Comparison of ENCODE assay signal across 11 mouse cellular contexts in the genomic region with DNA sequence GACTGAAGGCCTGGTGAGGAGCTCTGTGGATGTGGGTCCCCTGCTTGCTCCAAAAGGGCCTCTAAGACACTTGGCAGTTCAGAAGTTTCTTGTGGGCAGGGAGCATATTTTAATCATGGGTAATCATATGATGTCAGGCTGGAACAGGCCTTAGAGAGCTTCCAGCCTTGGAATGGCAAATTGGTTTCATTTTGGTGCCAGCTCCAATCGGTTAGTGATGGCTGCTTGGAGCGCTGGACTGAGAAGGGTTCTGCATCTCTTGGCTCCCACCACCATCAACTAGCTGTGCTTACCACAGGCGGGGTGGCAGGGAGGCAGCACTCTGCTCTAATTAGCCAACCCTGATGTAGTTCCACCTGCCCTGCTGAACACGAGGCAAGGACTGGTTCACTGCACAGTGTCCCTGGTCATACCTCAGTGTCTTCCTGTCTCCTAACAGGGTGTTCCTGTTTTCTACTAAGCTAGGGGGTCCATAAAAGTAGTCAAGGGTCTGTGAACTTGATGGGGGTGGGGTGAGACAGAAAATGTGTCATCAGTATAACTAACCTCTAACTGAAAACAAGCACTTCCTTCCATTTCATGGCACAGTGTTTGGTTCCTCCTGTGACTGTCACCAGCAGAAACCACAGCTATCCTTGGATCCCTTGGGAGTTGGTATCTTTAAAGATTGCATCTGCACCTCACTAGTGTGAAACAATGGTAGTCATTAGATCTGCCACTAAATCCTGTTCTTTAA.
DNase-seq lines count a peak whose midpoint lies in the region; TF ChIP-seq lines count a peak whose summit lies in the region.
"Had no signal": no experiment of that assay in that cellular context is flagged by ENCODE, and none has a peak within 500 bp of the region (broad histone marks: within the 10 kb centered on the region; RNA-seq: fewer than 3 reads in every experiment).

No protein-coding gene starts in this region.

- no peaks in the 10 kb centered on the region for H3K27me3 ChIP-seq in myocyte (ENCODE audit: control insufficient read depth, insufficient read depth, insufficient read length)

- peak; percentile 81 for DNase-seq in heart, adult 11 months
- DNase-seq in heart, adult 9 months (ENCODE audit: low spot score in 2 of 2), result no peak
- DNase-seq in B cell, adult 2 months, result peak; percentile 2 to 17
- peak; percentile 38 for DNase-seq in adipocyte (ENCODE audit: low spot score)
- no peak for DNase-seq in right cerebral cortex, postnatal 14 days
- no peak for DNase-seq in left cerebral cortex, adult 8-10 months (ENCODE audit: low spot score in 2 of 2)
- DNase-seq: lung, postnatal 36 days; midbrain, embryonic 14.5 days had no signal

- no peak for TF ChIP-seq POLR2A in myocyte (IDR thresholded peaks at IDR 0.05; ENCODE audit: insufficient read length, low read depth)

- H3K4me2 ChIP-seq in myocyte (ENCODE audit: low read depth), result peak overlapping the region; percentile 75
- H3K4me2 ChIP-seq: heart, embryonic 11.5 days; hindbrain, embryonic 14.5 days had no signal

- H3K36me3 ChIP-seq in myocyte (ENCODE audit: control insufficient read depth, insufficient read depth), result no peaks in the 10 kb centered on the region

- no peaks in the 10 kb centered on the region for H3K79me2 ChIP-seq in myocyte (ENCODE audit: control insufficient read depth, insufficient read depth)

- no peak overlapping the region for H3ac ChIP-seq in myocyte (ENCODE audit: control insufficient read depth, insufficient read length)

- H3K4me3 ChIP-seq in myocyte, result no peak overlapping the region

TF ChIP-seq in myocyte, 11 proteins besides CTCF, POLR2A, EP300 and RAD21:
- no peak for TF ChIP-seq E2F4 (IDR thresholded peaks at IDR 0.05; ENCODE audit: insufficient read depth)
- TF ChIP-seq MYOD1 (IDR thresholded peaks at IDR 0.05; ENCODE audit: control insufficient read depth in 1 of 3, insufficient read length in 2 of 3, low read depth in 2 of 3), result no peak
- no peak for TF ChIP-seq SRF (IDR thresholded peaks at IDR 0.05; ENCODE audit: control insufficient read depth, insufficient read length, low read depth)
- TF ChIP-seq REST (IDR thresholded peaks at IDR 0.05; ENCODE audit: insufficient read depth, insufficient read length), result no peak
- TF ChIP-seq MAX (IDR thresholded peaks at IDR 0.05; ENCODE audit: low read depth), result no peak
- TF ChIP-seq USF1 (IDR thresholded peaks at IDR 0.05; ENCODE audit: low read depth), result no peak
- TF ChIP-seq MYOG (IDR thresholded peaks at IDR 0.05; ENCODE audit: control insufficient read depth in 1 of 3, insufficient read depth in 1 of 3, insufficient read length in 2 of 3, low read depth in 2 of 3), result no peak
- no peak for TF ChIP-seq TCF12 (IDR thresholded peaks at IDR 0.05; ENCODE audit: insufficient read depth, poor library complexity, severe bottlenecking)
- no peak for TF ChIP-seq TCF3 (IDR thresholded peaks at IDR 0.05; ENCODE audit: insufficient read length, low read depth)
- no peak for TF ChIP-seq POLR2AphosphoS2 (IDR thresholded peaks at IDR 0.05; ENCODE audit: insufficient read length, low read depth)
- no peak for TF ChIP-seq CEBPB (IDR thresholded peaks at IDR 0.05; ENCODE audit: insufficient read depth, poor library complexity, severe bottlenecking)
TF ChIP-seq in myocyte: peak in this region for 0.

Comparison
In these comparisons a context has a peak if more than half of its experiments do, and no peak if none do; other contexts are left out.
1. DNase-seq: peak in heart, adult 11 months (single experiment), B cell, adult 2 months (2 of 2) and adipocyte (single experiment); none in heart, adult 9 months (0 of 2), right cerebral cortex, postnatal 14 days (single experiment) and left cerebral cortex, adult 8-10 months (0 of 2).